Mouse (Mus musculus) small intestine, adult 2 months (tissue): ENCODE results near the gene Ptf1a. TPM values are rescaled to one million over a fixed set of nuclear protein-coding genes. Genes with fewer than 3 reads are reported as not detected.

Experiments
- H3K27ac ChIP-seq: fragments of 200-500 bp; 2 replicates; pipeline ENCODE4 v1.5.1; 2012; ENCODE audit warnings: low read depth, low read length, control low read depth, inconsistent platforms; ENCODE audit not compliant: insufficient read depth
- H3K27me3 ChIP-seq: fragments of 200-500 bp; 2 replicates; pipeline ENCODE4 v1.6.1; 2012; ENCODE audit warnings: mild to moderate bottlenecking, moderate library complexity, low read length, inconsistent platforms; ENCODE audit not compliant: control insufficient read depth, insufficient read depth
- H3K36me3 ChIP-seq: fragments of 200-500 bp; 2 replicates; pipeline ENCODE4 v1.6.1; 2012; ENCODE audit warnings: mild to moderate bottlenecking, low read length, control low read depth, inconsistent platforms; ENCODE audit not compliant: control insufficient read depth, insufficient read depth
- H3K4me1 ChIP-seq: fragments of 200-500 bp; 2 replicates; pipeline ENCODE4 v1.6.1; 2012; ENCODE audit warnings: low read length, inconsistent platforms, mixed read lengths; ENCODE audit not compliant: control insufficient read depth, insufficient read depth, insufficient read length
- H3K4me3 ChIP-seq: fragments of 200-500 bp; 2 replicates; pipeline ENCODE4 v1.5.1; 2012; ENCODE audit warnings: low read depth, mild to moderate bottlenecking, control low read depth, inconsistent platforms, low read length, moderate library complexity
- CTCF ChIP-seq: fragments of 200-500 bp; IDR thresholded peaks from 2 replicates; pipeline ENCODE4 v1.5.1; 2012; ENCODE audit warnings: low read depth, mild to moderate bottlenecking, control low read depth, inconsistent platforms, low read length, moderate library complexity, mixed read lengths; ENCODE audit not compliant: insufficient replicate concordance, insufficient read length; ENCODE audit errors: extremely low read depth
- POLR2A ChIP-seq: fragments of 200-500 bp; IDR thresholded peaks from 2 replicates; pipeline ENCODE4 v1.6.1; 2012; ENCODE audit warnings: low read depth, mild to moderate bottlenecking, control low read depth, inconsistent platforms, low read length, moderate library complexity
- WGBS: fragments of 180-500 bp; shearing (Covaris S2); methylation state at CpG from one replicate; pipeline ENCODE4 v1.1.7; 2018; 5-methylcytosine and 5-hydroxymethylcytosine counted together
- polyA plus RNA-seq: library from polyadenylated mRNA; depleted of rRNA; stranded (reverse); fragments of >200 nt; gene quantifications from 2 replicates; pipeline ENCODE4 v1.2.3, GENCODE M21; 2012

Gene Ptf1a
- polyA plus RNA-seq, 1 experiment: not detected

DNA sequence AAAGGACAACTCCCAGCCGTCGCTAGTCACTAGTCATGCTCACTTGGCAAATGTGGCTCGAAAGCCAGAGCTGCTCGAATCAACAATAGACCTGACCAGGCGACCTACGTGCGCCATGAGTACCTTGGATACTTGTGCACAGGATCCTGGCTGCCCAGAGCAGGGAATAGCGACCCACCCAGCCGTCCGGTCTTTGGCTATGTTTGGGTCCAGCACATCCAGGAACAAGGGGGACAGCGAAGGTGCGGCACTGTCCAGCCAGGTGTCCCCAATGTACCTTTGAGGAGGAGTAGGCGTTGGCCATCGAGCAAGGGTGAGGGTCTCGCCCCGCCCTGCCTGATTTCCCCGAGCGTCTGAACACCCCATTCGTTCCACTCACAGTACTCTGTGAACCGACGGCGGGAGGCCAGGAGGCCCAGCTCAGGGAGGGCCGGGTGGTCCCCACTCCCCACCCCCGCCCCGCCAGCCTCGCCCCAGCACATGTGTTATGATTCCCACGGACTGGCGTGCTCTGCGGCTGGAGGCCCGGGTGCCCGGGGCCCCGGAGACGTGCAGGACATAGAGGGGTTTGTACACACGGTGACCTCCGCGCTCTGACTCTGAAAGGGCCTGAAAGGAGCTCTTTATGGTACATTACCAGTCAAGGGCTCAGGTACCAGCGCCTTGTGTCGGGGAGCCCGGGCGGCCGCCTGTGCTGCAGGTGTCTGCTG lies 13.7 kb upstream of the Ptf1a start:
- peaks cover 18% of the 10 kb centered on the region for H3K27me3 ChIP-seq
- TF ChIP-seq CTCF (no peak), POLR2A (no peak)
- WGBS: 4% methylated on average over 41 of the region's 41 CpGs

DNA sequence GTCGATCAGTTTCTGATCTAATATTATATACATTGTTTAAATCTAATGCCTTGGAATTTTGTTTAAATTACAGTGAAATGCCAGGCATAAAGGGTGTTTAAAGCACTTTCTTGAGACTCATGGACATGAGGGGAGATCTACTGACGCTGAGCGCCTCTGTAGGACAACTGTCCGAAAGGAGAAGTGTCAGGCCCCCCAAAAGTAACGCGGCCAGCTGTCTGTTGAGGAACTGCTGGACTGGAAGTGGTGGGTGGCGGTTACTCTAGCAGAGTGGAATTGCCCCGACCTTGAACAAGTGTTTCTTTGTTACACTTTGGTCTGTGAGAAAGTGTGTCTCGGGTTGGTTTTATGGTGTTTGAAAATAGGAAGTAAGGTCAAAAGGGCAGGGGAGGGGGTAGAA lies 1.1 kb upstream of the Ptf1a start:
- WGBS: 4% methylated on average over 9 of the region's 9 CpGs
- H3K4me3 ChIP-seq: no peak overlapping the region
- no peak overlapping the region for H3K27ac ChIP-seq
- H3K27me3 ChIP-seq: peaks cover 10% of the 10 kb centered on the region; the same call in 1 of the 2 replicates
- no peak for TF ChIP-seq POLR2A
- no peak for TF ChIP-seq CTCF
- no peaks in the 10 kb centered on the region for H3K4me1 ChIP-seq
- no peaks in the 10 kb centered on the region for H3K36me3 ChIP-seq

More for the DNA sequence above, 13.7 kb upstream of the Ptf1a start:
- H3K27ac ChIP-seq: no peak overlapping the region
- H3K36me3 ChIP-seq: no peaks in the 10 kb centered on the region
- no peaks in the 10 kb centered on the region for H3K4me1 ChIP-seq
- H3K4me3 ChIP-seq: no peak overlapping the region

- TF ChIP-seq CTCF (no peak), POLR2A (no peak)
- Histone ChIP-seq H3K4me3 (no peak overlapping the region), H3K27me3 (peaks cover 10% of the 10 kb centered on the region; the same call in 1 of the 2 replicates), H3K4me1 (no peaks in the 10 kb centered on the region), H3K27ac (no peak overlapping the region), H3K36me3 (no peaks in the 10 kb centered on the region)
- WGBS: 4% methylated on average over 67 of the region's 67 CpGs
These were observed 523 bp downstream of the Ptf1a start for GRCm38 (mm10) chr2:19445871-19446501.

DNA sequence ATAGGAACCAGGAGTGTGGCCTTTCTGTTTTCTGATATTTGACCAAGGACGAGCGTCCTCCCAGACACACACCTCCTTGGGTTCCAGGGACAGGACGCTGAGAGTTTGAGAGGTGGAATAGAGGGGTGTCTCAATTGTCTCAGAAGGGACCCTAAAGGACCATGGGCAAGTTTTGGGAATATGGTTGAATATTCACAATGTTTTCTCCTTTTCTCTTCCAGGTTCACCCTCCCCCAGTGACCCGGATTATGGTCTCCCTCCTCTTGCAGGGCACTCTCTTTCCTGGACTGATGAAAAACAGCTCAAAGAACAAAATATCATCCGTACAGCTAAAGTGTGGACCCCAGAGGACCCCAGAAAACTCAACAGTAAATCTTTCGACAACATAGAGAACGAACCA lies 1.3 kb downstream of the Ptf1a start:
- H3K27ac ChIP-seq: no peak overlapping the region
- 9% methylated on average over 7 of the region's 7 CpGs for WGBS
- no peak overlapping the region for H3K4me3 ChIP-seq
- no peaks in the 10 kb centered on the region for H3K4me1 ChIP-seq
- H3K27me3 ChIP-seq: peaks cover 10% of the 10 kb centered on the region; the same call in 1 of the 2 replicates
- TF ChIP-seq CTCF (no peak), POLR2A (no peak)
- no peaks in the 10 kb centered on the region for H3K36me3 ChIP-seq

DNA sequence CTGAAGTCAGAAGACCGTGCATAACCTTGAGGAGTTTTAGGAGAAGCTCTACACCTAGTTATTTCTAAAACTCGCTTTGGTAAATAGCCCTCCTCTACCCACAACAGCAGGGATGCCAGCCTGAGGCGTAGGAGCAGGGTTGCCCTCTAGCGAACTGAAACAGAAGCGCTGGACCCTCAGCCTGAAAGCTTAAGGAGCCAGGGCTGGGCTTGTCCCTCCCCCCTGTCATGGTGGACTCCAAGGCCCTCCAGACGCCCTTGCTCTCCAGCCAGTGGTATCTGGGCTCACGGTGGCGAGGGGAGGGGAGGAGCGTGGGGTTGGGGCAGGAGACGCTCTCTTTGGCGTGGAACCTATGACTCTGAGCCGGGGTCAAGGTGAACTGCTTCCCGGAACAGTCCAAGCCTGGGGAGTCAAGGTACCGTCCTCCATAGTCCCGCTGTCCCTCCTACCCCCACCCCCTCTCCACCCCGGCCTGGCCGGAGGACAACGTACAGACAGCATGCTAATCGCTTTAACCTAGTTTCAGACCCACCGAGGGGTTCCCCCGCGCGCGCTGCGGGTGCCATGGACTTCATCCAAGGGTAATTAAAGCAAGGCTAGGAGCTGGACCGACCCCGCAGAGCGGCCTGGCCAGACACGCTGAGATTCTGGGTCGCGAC lies 2.7 kb downstream of the Ptf1a start:
- no peak overlapping the region for H3K4me3 ChIP-seq
- H3K27ac ChIP-seq: no peak overlapping the region
- H3K36me3 ChIP-seq: no peaks in the 10 kb centered on the region
- no peaks in the 10 kb centered on the region for H3K4me1 ChIP-seq
- H3K27me3 ChIP-seq: peaks cover 10% of the 10 kb centered on the region; the same call in 1 of the 2 replicates
- 3% methylated on average over 31 of the region's 31 CpGs for WGBS
- no peak for TF ChIP-seq CTCF
- no peak for TF ChIP-seq POLR2A

GRCm38 (mm10) chr2:19449308-19449707 lies 3.8 kb downstream of the Ptf1a start:
- TF ChIP-seq POLR2A (no peak), CTCF (no peak)
- Histone ChIP-seq H3K27ac (no peak overlapping the region), H3K36me3 (no peaks in the 10 kb centered on the region), H3K4me3 (no peak overlapping the region), H3K27me3 (peaks cover 10% of the 10 kb centered on the region; the same call in 1 of the 2 replicates), H3K4me1 (no peaks in the 10 kb centered on the region)
- 36% methylated on average over 4 of the region's 4 CpGs for WGBS

DNA sequence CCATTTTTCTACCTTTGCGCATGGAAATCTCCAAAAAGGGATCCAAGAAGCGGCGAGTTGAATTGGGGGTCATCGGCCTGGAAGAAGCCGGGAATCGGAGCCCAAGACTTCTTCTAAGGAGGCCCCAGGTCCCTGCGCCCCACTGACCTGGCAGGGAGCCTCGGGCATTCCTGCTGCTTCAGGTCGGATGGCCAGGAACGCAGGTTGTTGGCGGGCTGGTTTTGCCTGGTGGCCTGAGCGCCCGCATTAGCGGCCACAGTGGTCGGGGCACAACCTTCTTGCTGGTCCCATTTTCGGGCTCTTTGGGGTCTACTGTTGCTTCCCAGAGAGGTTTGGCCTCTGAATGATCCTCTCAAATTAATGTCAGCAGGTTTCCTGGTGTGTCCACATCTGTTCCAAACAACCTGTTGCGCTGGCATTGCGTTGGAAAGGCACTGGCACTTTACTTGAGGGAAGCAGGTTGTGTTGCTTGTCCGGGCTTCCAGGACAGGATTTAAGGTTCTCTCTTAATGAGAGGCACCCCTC lies 7.1 kb downstream of the Ptf1a start:
- Histone ChIP-seq H3K27ac (no peak overlapping the region), H3K4me1 (no peaks in the 10 kb centered on the region), H3K4me3 (no peak overlapping the region), H3K27me3 (peaks cover 5% of the 10 kb centered on the region; the same call in 1 of the 2 replicates), H3K36me3 (no peaks in the 10 kb centered on the region)
- WGBS: 2% methylated on average over 19 of the region's 19 CpGs
- no peak for TF ChIP-seq CTCF
- TF ChIP-seq POLR2A: no peak
